In genomic region chr11:100485801-100486538, GRCm38 (mm10) we compare ENCODE assay signal across 8 mouse cellular contexts. TPM values are rescaled to one million over a fixed set of nuclear protein-coding genes. Genes with fewer than 3 reads are reported as not detected.
A peak's percentile ranks its signal among the peaks of the same experiment; 100 is the strongest.
DNase-seq lines count a peak whose midpoint lies in the region; ATAC-seq lines count a peak whose summit lies in the region.

No protein-coding gene starts in this region.

- DNase-seq in cerebellum, adult 11 months, result peak; percentile 35
- peak; percentile 76 for DNase-seq in midbrain, embryonic 14.5 days
- DNase-seq in embryonic facial prominence, embryonic 14.5 days (ENCODE audit: low spot score), result peak; percentile 68
- DNase-seq in adrenal gland, adult 8-10 months, result no peak
- DNase-seq in left cerebral cortex, adult 8-10 months (ENCODE audit: low spot score in 2 of 2), result no peak

- ATAC-seq in cerebellum, adult (ENCODE audit: insufficient number of reproducible peaks, low FRiP score, low TSS enrichment), result no peak
- ATAC-seq in midbrain, embryonic 14.5 days (ENCODE audit: low FRiP score, low TSS enrichment), result no peak
- no peak for ATAC-seq in midbrain, embryonic 13.5 days
- no peak for ATAC-seq in embryonic facial prominence, embryonic 14.5 days (ENCODE audit: low read depth)
- 0 out of 2 replicates have a peak, but pooled peaks have one; percentile 57 for ATAC-seq in megakaryocyte, adult 5-6 weeks (ENCODE audit: poor library complexity, severe bottlenecking)

- H3K4me1 ChIP-seq in midbrain, embryonic 14.5 days (ENCODE audit: control insufficient read depth, insufficient read depth, low read length), result no peaks in the 10 kb centered on the region
- H3K4me1 ChIP-seq in midbrain, embryonic 13.5 days (replicated peaks), result no peaks in the 10 kb centered on the region
- no peaks in the 10 kb centered on the region for H3K4me1 ChIP-seq in embryonic facial prominence, embryonic 14.5 days (ENCODE audit: control insufficient read depth, insufficient read depth, low read length)

- H3K36me3 ChIP-seq in midbrain, embryonic 14.5 days (ENCODE audit: control insufficient read depth, insufficient read depth, low read length), result peaks cover 97% of the 10 kb centered on the region
- H3K36me3 ChIP-seq in midbrain, embryonic 13.5 days, result peaks cover 99% of the 10 kb centered on the region
- peaks cover 91% of the 10 kb centered on the region for H3K36me3 ChIP-seq in embryonic facial prominence, embryonic 14.5 days (ENCODE audit: control insufficient read depth, insufficient read depth, low read length)

- no peak overlapping the region for H3K27ac ChIP-seq in midbrain, embryonic 14.5 days (replicated peaks; ENCODE audit: low read depth, low read length)
- H3K27ac ChIP-seq in midbrain, embryonic 13.5 days, result no peak overlapping the region
- no peak overlapping the region for H3K27ac ChIP-seq in embryonic facial prominence, embryonic 14.5 days (replicated peaks; ENCODE audit: low read depth, low read length)

- H3K4me2 ChIP-seq in midbrain, embryonic 14.5 days (ENCODE audit: low read length), result no peak overlapping the region
- H3K4me2 ChIP-seq in midbrain, embryonic 13.5 days (replicated peaks), result no peak overlapping the region
- H3K4me2 ChIP-seq in embryonic facial prominence, embryonic 14.5 days (ENCODE audit: low read depth, low read length), result no peak overlapping the region

- no peak overlapping the region for H3K9ac ChIP-seq in midbrain, embryonic 14.5 days (replicated peaks; ENCODE audit: low read length)
- no peak overlapping the region for H3K9ac ChIP-seq in midbrain, embryonic 13.5 days (replicated peaks)
- no peak overlapping the region for H3K9ac ChIP-seq in embryonic facial prominence, embryonic 14.5 days (ENCODE audit: low read depth, low read length)

- no peaks in the 10 kb centered on the region for H3K9me3 ChIP-seq in midbrain, embryonic 14.5 days (ENCODE audit: control insufficient read depth, low read length)
- H3K9me3 ChIP-seq in midbrain, embryonic 13.5 days, result no peaks in the 10 kb centered on the region
- no peaks in the 10 kb centered on the region for H3K9me3 ChIP-seq in embryonic facial prominence, embryonic 14.5 days (ENCODE audit: control insufficient read depth, low read length)

- no peak overlapping the region for H3K4me3 ChIP-seq in midbrain, embryonic 14.5 days (replicated peaks; ENCODE audit: low read depth, low read length)
- no peak overlapping the region for H3K4me3 ChIP-seq in midbrain, embryonic 13.5 days (replicated peaks)
- no peak overlapping the region for H3K4me3 ChIP-seq in embryonic facial prominence, embryonic 14.5 days (ENCODE audit: low read depth, low read length)

- WGBS in midbrain, embryonic 14.5 days, result 87% methylated on average over 8 of the region's 8 CpGs
- 88% methylated on average over 8 of the region's 8 CpGs for WGBS in midbrain, embryonic 13.5 days
- WGBS in embryonic facial prominence, embryonic 14.5 days, result 87% methylated on average over 8 of the region's 8 CpGs

- H3K27me3 ChIP-seq in midbrain, embryonic 14.5 days (ENCODE audit: control insufficient read depth, insufficient read depth, low read length), result no peaks in the 10 kb centered on the region
- H3K27me3 ChIP-seq in midbrain, embryonic 13.5 days, result no peaks in the 10 kb centered on the region
- no peaks in the 10 kb centered on the region for H3K27me3 ChIP-seq in embryonic facial prominence, embryonic 14.5 days (replicated peaks; ENCODE audit: control insufficient read depth, insufficient read depth, low read length)

RNA-seq across cellular contexts. Expression of gene Klhl11, which starts 13.4 kb away (rescaled TPM):
- polyA plus RNA-seq in midbrain, embryonic 14.5 days (2014; fragmentation: Nextera tagmentation; extraction: Ambion mirVana), result 17.6 and 18.8 TPM in 2 replicates
- 12.9 and 13.1 TPM in 2 replicates for polyA plus RNA-seq in midbrain, embryonic 13.5 days (2015; fragmentation: Nextera tagmentation; extraction: Ambion mirVana)
- 11.7 and 11.9 TPM in 2 replicates for polyA plus RNA-seq in embryonic facial prominence, embryonic 14.5 days (2014; fragmentation: Nextera tagmentation; extraction: Ambion mirVana)
- total RNA-seq in megakaryocyte, adult 5-6 weeks (2015), result 5.9 and 8.1 TPM in 2 replicates
- 14.5 and 14.8 TPM in 2 replicates for total RNA-seq in megakaryocyte, adult 5-6 weeks (2017)
- total RNA-seq in adrenal gland, adult 8-10 months (2022), result 10 to 100 TPM; 62.9 to 96.4 (median 75.3) TPM
- total RNA-seq in left cerebral cortex, adult 8-10 months (2022), result 10 to 100 TPM; 94.8 to 99.9 (median 97.3) TPM

RNA-seq across cellular contexts. Expression of gene Acly, which starts 41.8 kb away (rescaled TPM):
- 161 and 219 TPM in 2 replicates for polyA plus RNA-seq in midbrain, embryonic 14.5 days (2014; fragmentation: Nextera tagmentation; extraction: Ambion mirVana)
- 272 and 273 TPM in 2 replicates for polyA plus RNA-seq in midbrain, embryonic 13.5 days (2015; fragmentation: Nextera tagmentation; extraction: Ambion mirVana)
- 114 and 148 TPM in 2 replicates for polyA plus RNA-seq in embryonic facial prominence, embryonic 14.5 days (2014; fragmentation: Nextera tagmentation; extraction: Ambion mirVana)
- total RNA-seq in megakaryocyte, adult 5-6 weeks (2015), result 80.6 and 90.8 TPM in 2 replicates
- 100 and 105 TPM in 2 replicates for total RNA-seq in megakaryocyte, adult 5-6 weeks (2017)
- 1,000 to 10,000 TPM; 1,202 to 1,723 (median 1,362) TPM for total RNA-seq in adrenal gland, adult 8-10 months (2022)
- 100 to 1,000 TPM; 150 to 164 (median 156) TPM for total RNA-seq in left cerebral cortex, adult 8-10 months (2022)

RNA-seq across cellular contexts. Expression of gene Klhl10, which starts 44.3 kb away (rescaled TPM):
- polyA plus RNA-seq in midbrain, embryonic 14.5 days (2014; fragmentation: Nextera tagmentation; extraction: Ambion mirVana), result 0.55 and 0.82 TPM in 2 replicates
- 0.85 and 1.2 TPM in 2 replicates for polyA plus RNA-seq in midbrain, embryonic 13.5 days (2015; fragmentation: Nextera tagmentation; extraction: Ambion mirVana)
- polyA plus RNA-seq in embryonic facial prominence, embryonic 14.5 days (2014; fragmentation: Nextera tagmentation; extraction: Ambion mirVana), result 0.55 and 0.84 TPM in 2 replicates
- total RNA-seq in megakaryocyte, adult 5-6 weeks (2015), result not detected in 2 replicates
- not detected in 2 replicates for total RNA-seq in megakaryocyte, adult 5-6 weeks (2017)
- 1 to 10 TPM in 3 of 4 experiments, under 1 TPM in 1; 0.99 to 2.3 (median 1.5) TPM for total RNA-seq in adrenal gland, adult 8-10 months (2022)
- total RNA-seq in left cerebral cortex, adult 8-10 months (2022), result 1 to 10 TPM in 2 of 4 experiments, under 1 TPM in 2; 0.84 to 1.4 (median 1.0) TPM

RNA-seq across cellular contexts. Expression of gene Nt5c3b, which starts 44.4 kb away (rescaled TPM):
- polyA plus RNA-seq in midbrain, embryonic 14.5 days (2014; fragmentation: Nextera tagmentation; extraction: Ambion mirVana), result 84.9 and 100 TPM in 2 replicates
- polyA plus RNA-seq in midbrain, embryonic 13.5 days (2015; fragmentation: Nextera tagmentation; extraction: Ambion mirVana), result 99.3 and 101 TPM in 2 replicates
- polyA plus RNA-seq in embryonic facial prominence, embryonic 14.5 days (2014; fragmentation: Nextera tagmentation; extraction: Ambion mirVana), result 108 and 127 TPM in 2 replicates
- total RNA-seq in megakaryocyte, adult 5-6 weeks (2015), result 8.8 and 9.8 TPM in 2 replicates
- 7.3 and 9.6 TPM in 2 replicates for total RNA-seq in megakaryocyte, adult 5-6 weeks (2017)
- 10 to 100 TPM; 49.7 to 76.8 (median 68.5) TPM for total RNA-seq in adrenal gland, adult 8-10 months (2022)
- 10 to 100 TPM; 46.9 to 52.6 (median 50.0) TPM for total RNA-seq in left cerebral cortex, adult 8-10 months (2022)

RNA-seq across cellular contexts. Expression of gene Ttc25, which starts 59.4 kb away (rescaled TPM):
- polyA plus RNA-seq in midbrain, embryonic 14.5 days (2014; fragmentation: Nextera tagmentation; extraction: Ambion mirVana), result 1.9 and 2.5 TPM in 2 replicates
- 2.8 and 3.0 TPM in 2 replicates for polyA plus RNA-seq in midbrain, embryonic 13.5 days (2015; fragmentation: Nextera tagmentation; extraction: Ambion mirVana)
- 1.4 and 2.4 TPM in 2 replicates for polyA plus RNA-seq in embryonic facial prominence, embryonic 14.5 days (2014; fragmentation: Nextera tagmentation; extraction: Ambion mirVana)
- total RNA-seq in megakaryocyte, adult 5-6 weeks (2015), result 0.16 and 0.96 TPM in 2 replicates
- not detected in 2 replicates for total RNA-seq in megakaryocyte, adult 5-6 weeks (2017)
- total RNA-seq in adrenal gland, adult 8-10 months (2022), result 1 to 10 TPM; 4.4 to 6.4 (median 5.4) TPM
- 1 to 10 TPM in 3 of 4 experiments, under 1 TPM in 1; 0.98 to 2.2 (median 1.8) TPM for total RNA-seq in left cerebral cortex, adult 8-10 months (2022)

Comparison
In these comparisons a context has a peak if more than half of its experiments do, and no peak if none do; other contexts are left out.
1. DNase-seq: peak in cerebellum, adult 11 months (single experiment), midbrain, embryonic 14.5 days (single experiment) and embryonic facial prominence, embryonic 14.5 days (single experiment); none in adrenal gland, adult 8-10 months (single experiment) and left cerebral cortex, adult 8-10 months (0 of 2).
2. RNA of gene Klhl11, which starts 13.4 kb away (total RNA-seq): 94.8 to 99.9 TPM in left cerebral cortex, adult 8-10 months and 62.9 to 96.4 TPM in adrenal gland, adult 8-10 months; 5.9 to 14.8 TPM in megakaryocyte, adult 5-6 weeks; every median in the first group is over 4 times any median in the second.
3. RNA of gene Acly, which starts 41.8 kb away (total RNA-seq): 1,202 to 1,723 TPM in adrenal gland, adult 8-10 months; 150 to 164 TPM in left cerebral cortex, adult 8-10 months and 80.6 to 105 TPM in megakaryocyte, adult 5-6 weeks; every median in the first group is over 4 times any median in the second.